Mouse (Mus musculus) kidney, adult 18-20 months (tissue): ENCODE results near the gene Mill2.
"Not testable (repeated sequence)": the region's sequence is repeated elsewhere in the genome, so short reads cannot be mapped to it uniquely, and the experiment has no call there.

Source experiments
- DNase-seq: peaks from one replicate; pipeline ENCODE4 v3.0.0; 2021

Gene Mill2

GRCm38 (mm10) chr7:18839865-18840264 lies at the start of gene Mill2:
Mill2 (plus strand) TSS chr7:18839966.
- peak; percentile 20 for DNase-seq

GRCm38 (mm10) chr7:18790671-18791070 lies 49.1 kb upstream of the Mill2 start:
- DNase-seq = not testable (repeated sequence)

- no peak for DNase-seq
Measured at GRCm38 (mm10) chr7:18798420-18798819, 41.3 kb upstream of the Mill2 start, which contains the start of gene Psg19. Psg19 (minus strand) TSS chr7:18798520.

- DNase-seq = no peak
Measured at GRCm38 (mm10) chr7:18799129-18799528, 40.6 kb upstream of the Mill2 start.

- no peak for DNase-seq
Measured at GRCm38 (mm10) chr7:18803526-18803925, 36.2 kb upstream of the Mill2 start.

GRCm38 (mm10) chr7:18818301-18818700 lies 21.5 kb upstream of the Mill2 start:
- no peak for DNase-seq

- DNase-seq = no peak
Measured at GRCm38 (mm10) chr7:18821507-18821906, 18.3 kb upstream of the Mill2 start, which contains the start of gene Psg17. Psg17 (minus strand) TSS chr7:18821607.

GRCm38 (mm10) chr7:18827792-18828546 lies 11.8 kb upstream of the Mill2 start:
- no peak for DNase-seq

- no peak for DNase-seq
Measured at GRCm38 (mm10) chr7:18828592-18828991, 11.2 kb upstream of the Mill2 start.

GRCm38 (mm10) chr7:18829545-18829944 lies 10.2 kb upstream of the Mill2 start:
- no peak for DNase-seq

GRCm38 (mm10) chr7:18832298-18832697 lies 7.5 kb upstream of the Mill2 start:
- no peak for DNase-seq

- peak; percentile 53 for DNase-seq
Measured at GRCm38 (mm10) chr7:18840386-18841173, 814 bp downstream of the Mill2 start.

GRCm38 (mm10) chr7:18841174-18841567 lies 1.4 kb downstream of the Mill2 start:
- DNase-seq = no peak

- no peak for DNase-seq
Measured at GRCm38 (mm10) chr7:18844811-18845210, 5.0 kb downstream of the Mill2 start.

GRCm38 (mm10) chr7:18848395-18848794 lies 8.6 kb downstream of the Mill2 start:
- DNase-seq = no peak

GRCm38 (mm10) chr7:18858310-18858916 lies 18.6 kb downstream of the Mill2 start:
- peak; percentile 12 for DNase-seq

- no peak for DNase-seq
Measured at GRCm38 (mm10) chr7:18862801-18863200, 23.0 kb downstream of the Mill2 start.

- no peak for DNase-seq
Measured at GRCm38 (mm10) chr7:18868491-18868890, 28.7 kb downstream of the Mill2 start.

- not testable (repeated sequence) for DNase-seq
Measured at GRCm38 (mm10) chr7:18871031-18871430, 31.3 kb downstream of the Mill2 start, which contains the start of gene Pglyrp1. Pglyrp1 (plus strand) TSS chr7:18871331.

- DNase-seq = no peak
Measured at GRCm38 (mm10) chr7:18872014-18872802, 32.4 kb downstream of the Mill2 start.

- DNase-seq = no peak
Measured at GRCm38 (mm10) chr7:18872816-18873215, 33.0 kb downstream of the Mill2 start.

GRCm38 (mm10) chr7:18873253-18873652 lies 33.5 kb downstream of the Mill2 start:
- DNase-seq = peak; percentile 68

- DNase-seq = no peak
Measured at GRCm38 (mm10) chr7:18875372-18875771, 35.6 kb downstream of the Mill2 start.
